Mouse (Mus musculus) 3T3-L1 (cell line): ENCODE measurements around the gene Rln1.

Experiments used
- DNase-seq: peaks from one replicate; pipeline ENCODE4 v3.0.0-alpha.2; 2015; ENCODE audit warnings: low read depth, low spot score

The Rln1 gene

DNA sequence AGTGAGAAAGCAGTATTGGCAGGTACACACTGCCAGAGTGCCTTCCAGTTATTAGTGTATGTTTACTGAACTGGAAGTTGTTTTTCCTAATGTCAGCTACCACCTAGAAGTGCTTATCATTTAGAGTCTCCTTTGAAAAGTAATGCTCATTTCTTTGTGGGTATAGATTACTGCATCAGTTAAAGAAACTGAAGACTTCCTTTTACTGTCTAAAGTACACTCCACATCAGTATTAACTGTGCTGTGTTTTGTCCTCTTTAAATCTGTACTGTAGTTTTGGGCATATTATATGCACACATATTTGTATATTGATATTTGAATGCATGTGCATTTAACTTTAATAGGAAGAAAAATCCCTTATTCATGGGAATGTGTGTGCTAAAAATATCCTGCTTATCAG is 38.3 kb downstream of the Rln1 start:
- DNase-seq, result no peak

GRCm38 (mm10) chr19:29294756-29295155 is 39.7 kb downstream of the Rln1 start:
- peak; percentile 44 for DNase-seq

- peak; percentile 83 for DNase-seq
Observed at GRCm38 (mm10) chr19:29292546-29292945, 41.9 kb downstream of the Rln1 start.

DNA sequence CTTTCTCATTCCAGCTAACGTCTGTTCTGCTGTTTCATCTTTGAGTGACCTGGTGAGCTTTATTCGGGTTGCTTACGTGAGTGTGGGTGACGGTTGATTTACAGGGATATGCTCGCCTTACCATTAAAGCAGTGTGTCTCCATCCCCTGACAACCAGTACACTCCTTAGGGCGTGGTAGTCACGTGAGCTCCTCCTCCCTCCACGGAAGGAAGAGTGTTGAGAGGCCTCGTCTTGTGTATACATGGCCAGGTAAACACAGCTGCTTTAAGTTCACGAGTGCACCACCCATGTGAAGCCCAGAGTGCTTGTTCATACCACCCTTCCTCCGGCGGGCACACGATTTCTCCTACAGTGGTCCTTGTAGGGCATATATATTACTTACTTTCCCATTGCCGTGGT is 42.9 kb downstream of the Rln1 start:
- no peak for DNase-seq

- no peak for DNase-seq
Observed at GRCm38 (mm10) chr19:29287863-29288262, 46.6 kb downstream of the Rln1 start.

- DNase-seq, result no peak
Observed at GRCm38 (mm10) chr19:29285451-29285869, 49.0 kb downstream of the Rln1 start.
